8 mouse cellular contexts compared by ENCODE assay signal in the genomic region with DNA sequence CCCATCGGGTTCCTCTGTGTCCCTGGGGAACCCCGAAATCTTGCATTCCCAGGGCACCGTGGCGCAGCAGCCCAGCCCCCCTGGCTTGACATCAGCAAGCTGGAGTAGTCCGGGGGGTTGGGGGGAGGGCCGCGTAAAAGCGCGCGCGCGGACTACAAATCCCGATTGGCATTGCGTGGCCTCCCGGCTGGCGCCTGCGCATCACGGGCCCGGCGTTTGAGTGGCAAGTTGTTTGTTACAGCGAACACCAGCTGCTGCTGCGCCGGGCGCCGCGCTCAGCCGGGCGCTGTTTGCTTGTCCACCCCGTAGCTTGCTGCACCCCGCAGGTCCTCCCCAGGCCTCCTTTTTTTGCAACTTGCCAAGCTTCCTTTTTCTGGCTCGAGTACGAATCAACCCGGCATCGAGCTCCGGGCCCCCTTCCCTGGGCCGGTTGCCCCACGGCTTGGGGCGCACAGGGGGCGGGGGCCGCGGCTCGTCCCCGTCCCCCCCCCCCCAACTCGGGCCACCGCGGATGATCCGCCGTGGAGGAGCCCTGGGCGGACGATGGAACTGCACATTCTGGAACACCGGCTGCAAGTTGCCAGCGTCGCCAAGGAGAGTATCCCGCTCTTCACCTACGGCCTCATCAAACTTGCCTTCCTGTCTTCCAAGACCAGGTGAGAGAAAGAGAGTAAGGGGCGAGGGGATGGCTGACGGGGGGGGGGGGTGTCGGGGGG. TPM values are rescaled to one million over a fixed set of nuclear protein-coding genes. Genes with fewer than 3 reads are reported as not detected.
DNase-seq lines count a peak whose midpoint lies in the region; ATAC-seq and TF ChIP-seq lines count a peak whose summit lies in the region.

A gene (plus strand): TSS at position 216 of the 716 bp plus-strand sequence.

- TF ChIP-seq POLR2A in limb, embryonic 14.5 days (IDR thresholded peaks at IDR 0.05; ENCODE audit: borderline replicate concordance, extremely low read depth, insufficient read depth, insufficient read length), result peak; percentile 44; the same call in 1 of the 2 replicates
- no peak for TF ChIP-seq POLR2A in spleen, adult 2 months (IDR thresholded peaks at IDR 0.05; ENCODE audit: low read depth, low read length)

- under 1% methylated on average over 23 of the region's 58 CpGs for WGBS in embryonic facial prominence, embryonic 14.5 days
- under 1% methylated on average over 56 of the region's 58 CpGs for WGBS in heart, embryonic 10.5 days
- WGBS in kidney, embryonic 14.5 days, result under 1% methylated on average over 57 of the region's 58 CpGs
- 1% methylated on average over 45 of the region's 58 CpGs for WGBS in limb, embryonic 14.5 days
- 0% methylated on average over 51 of the region's 58 CpGs for WGBS in midbrain, embryonic 16.5 days
- 0% methylated on average over 57 of the region's 58 CpGs for WGBS in spleen, adult 2 months

- DNase-seq in 416B (ENCODE audit: low read depth), result peak; percentile 80
- peak; percentile 84 to 91 for DNase-seq in adrenal gland, postnatal 4 days (ENCODE audit: low spot score in 2 of 2)
- DNase-seq in embryonic facial prominence, embryonic 14.5 days (ENCODE audit: low spot score), result peak; percentile 98
- DNase-seq in heart, embryonic 10.5 days (ENCODE audit: low spot score), result peak; percentile 98
- peak; percentile 95 for DNase-seq in limb, embryonic 14.5 days (ENCODE audit: low spot score)
- peak; percentile 66 to 85 for DNase-seq in spleen, adult 2 months (ENCODE audit: low read depth in 1 of 2, low spot score in 2 of 2)

- H3K9me3 ChIP-seq in embryonic facial prominence, embryonic 14.5 days (ENCODE audit: control insufficient read depth, low read length), result no peaks in the 10 kb centered on the region
- H3K9me3 ChIP-seq in heart, embryonic 10.5 days, result no peaks in the 10 kb centered on the region
- no peaks in the 10 kb centered on the region for H3K9me3 ChIP-seq in kidney, embryonic 14.5 days (ENCODE audit: control insufficient read depth, low read length)
- no peaks in the 10 kb centered on the region for H3K9me3 ChIP-seq in limb, embryonic 14.5 days (ENCODE audit: control insufficient read depth, low read length)
- no peaks in the 10 kb centered on the region for H3K9me3 ChIP-seq in midbrain, embryonic 16.5 days (replicated peaks; ENCODE audit: control insufficient read depth, low read length, poor library complexity, severe bottlenecking)

- no peaks in the 10 kb centered on the region for H3K27me3 ChIP-seq in embryonic facial prominence, embryonic 14.5 days (replicated peaks; ENCODE audit: control insufficient read depth, insufficient read depth, low read length)
- no peaks in the 10 kb centered on the region for H3K27me3 ChIP-seq in heart, embryonic 10.5 days (ENCODE audit: insufficient read depth, poor library complexity, severe bottlenecking)
- H3K27me3 ChIP-seq in kidney, embryonic 14.5 days (ENCODE audit: control insufficient read depth, insufficient read depth, low read length), result no peaks in the 10 kb centered on the region
- H3K27me3 ChIP-seq in limb, embryonic 14.5 days (ENCODE audit: control insufficient read depth, insufficient read depth, low read length), result no peaks in the 10 kb centered on the region
- H3K27me3 ChIP-seq in midbrain, embryonic 16.5 days (ENCODE audit: control insufficient read depth, insufficient read depth, low read depth, low read length), result no peaks in the 10 kb centered on the region
- H3K27me3 ChIP-seq in spleen, adult 2 months (ENCODE audit: control insufficient read depth, insufficient read depth, low read length), result no peaks in the 10 kb centered on the region

- H3K4me2 ChIP-seq in embryonic facial prominence, embryonic 14.5 days (ENCODE audit: low read depth, low read length), result peak within 1 kb of the TSS; percentile 92
- H3K4me2 ChIP-seq in kidney, embryonic 14.5 days (replicated peaks; ENCODE audit: low read depth, low read length), result peak within 1 kb of the TSS; percentile 95
- peak within 1 kb of the TSS; percentile 88 for H3K4me2 ChIP-seq in limb, embryonic 14.5 days (replicated peaks; ENCODE audit: low read depth, low read length, severe bottlenecking)
- peak within 1 kb of the TSS; percentile 76 for H3K4me2 ChIP-seq in midbrain, embryonic 16.5 days (ENCODE audit: low read length)

- H3K4me1 ChIP-seq in embryonic facial prominence, embryonic 14.5 days (ENCODE audit: control insufficient read depth, insufficient read depth, low read length), result peaks cover 3% of the 10 kb centered on the region; the same call in 1 of the 2 replicates
- H3K4me1 ChIP-seq in heart, embryonic 10.5 days, result peaks cover 37% of the 10 kb centered on the region
- H3K4me1 ChIP-seq in kidney, embryonic 14.5 days (ENCODE audit: control insufficient read depth, insufficient read depth, low read length), result peaks cover 10% of the 10 kb centered on the region; the same call in 1 of the 2 replicates
- peaks cover 13% of the 10 kb centered on the region; the same call in 1 of the 2 replicates for H3K4me1 ChIP-seq in limb, embryonic 14.5 days (ENCODE audit: control insufficient read depth, insufficient read depth, low read length)
- peaks cover 27% of the 10 kb centered on the region for H3K4me1 ChIP-seq in midbrain, embryonic 16.5 days (ENCODE audit: control insufficient read depth, insufficient read depth, low read length)
- peaks cover 3% of the 10 kb centered on the region; the same call in 1 of the 2 replicates for H3K4me1 ChIP-seq in spleen, adult 2 months (ENCODE audit: control insufficient read depth, insufficient read depth, insufficient read length)

- H3K4me3 ChIP-seq in embryonic facial prominence, embryonic 14.5 days (ENCODE audit: low read depth, low read length), result peak within 1 kb of the TSS; percentile 80
- peak within 1 kb of the TSS; percentile 83 for H3K4me3 ChIP-seq in heart, embryonic 10.5 days
- peak within 1 kb of the TSS; percentile 84 for H3K4me3 ChIP-seq in kidney, embryonic 14.5 days (ENCODE audit: low read length)
- peak within 1 kb of the TSS; percentile 73 for H3K4me3 ChIP-seq in limb, embryonic 14.5 days (replicated peaks; ENCODE audit: low read length)
- peak within 1 kb of the TSS; percentile 89 for H3K4me3 ChIP-seq in midbrain, embryonic 16.5 days (ENCODE audit: low read depth, low read length)
- H3K4me3 ChIP-seq in spleen, adult 2 months (ENCODE audit: extremely low read depth, insufficient read depth, insufficient read length), result peak within 1 kb of the TSS; percentile 64

- peak within 1 kb of the TSS; percentile 77 for H3K9ac ChIP-seq in embryonic facial prominence, embryonic 14.5 days (ENCODE audit: low read depth, low read length)
- H3K9ac ChIP-seq in kidney, embryonic 14.5 days (ENCODE audit: low read depth, low read length), result peak within 1 kb of the TSS; percentile 76
- H3K9ac ChIP-seq in limb, embryonic 14.5 days (ENCODE audit: low read depth, low read length, severe bottlenecking), result peak within 1 kb of the TSS; percentile 75
- H3K9ac ChIP-seq in midbrain, embryonic 16.5 days (ENCODE audit: low read depth, low read length), result peak within 1 kb of the TSS; percentile 90

- no peaks in the 10 kb centered on the region for H3K36me3 ChIP-seq in embryonic facial prominence, embryonic 14.5 days (ENCODE audit: control insufficient read depth, insufficient read depth, low read length)
- no peaks in the 10 kb centered on the region for H3K36me3 ChIP-seq in heart, embryonic 10.5 days
- H3K36me3 ChIP-seq in kidney, embryonic 14.5 days (ENCODE audit: control insufficient read depth, insufficient read depth, low read length), result no peaks in the 10 kb centered on the region
- H3K36me3 ChIP-seq in limb, embryonic 14.5 days (ENCODE audit: control insufficient read depth, insufficient read depth, low read length), result no peaks in the 10 kb centered on the region
- no peaks in the 10 kb centered on the region for H3K36me3 ChIP-seq in midbrain, embryonic 16.5 days (ENCODE audit: control insufficient read depth, insufficient read depth, low read length)
- H3K36me3 ChIP-seq in spleen, adult 2 months (ENCODE audit: control insufficient read depth, insufficient read depth, low read length), result no peaks in the 10 kb centered on the region

- H3K27ac ChIP-seq in embryonic facial prominence, embryonic 14.5 days (replicated peaks; ENCODE audit: low read depth, low read length), result peak within 1 kb of the TSS; percentile 82
- H3K27ac ChIP-seq in heart, embryonic 10.5 days, result peak within 1 kb of the TSS; percentile 87
- peak within 1 kb of the TSS; percentile 79 for H3K27ac ChIP-seq in kidney, embryonic 14.5 days (ENCODE audit: low read depth, low read length)
- peak within 1 kb of the TSS; percentile 56; the same call in 1 of the 2 replicates for H3K27ac ChIP-seq in limb, embryonic 14.5 days (replicated peaks; ENCODE audit: low read depth, low read length)
- H3K27ac ChIP-seq in midbrain, embryonic 16.5 days (ENCODE audit: low read length), result peak within 1 kb of the TSS; percentile 91
- H3K27ac ChIP-seq in spleen, adult 2 months (ENCODE audit: insufficient read depth, low read length), result no peak within 1 kb of the TSS; the same call in 1 of the 2 replicates

- TF ChIP-seq CTCF in spleen, adult 2 months (IDR thresholded peaks at IDR 0.05; ENCODE audit: extremely low read depth, insufficient read depth, insufficient read length, insufficient replicate concordance), result no peak

- peak; percentile 95 for ATAC-seq in embryonic facial prominence, embryonic 14.5 days (ENCODE audit: low read depth)
- peak; percentile 89 for ATAC-seq in kidney, embryonic 14.5 days (ENCODE audit: low FRiP score, low TSS enrichment)
- ATAC-seq in limb, embryonic 14.5 days (ENCODE audit: low FRiP score, low read depth), result peak; percentile 95
- peak; percentile 93 for ATAC-seq in midbrain, embryonic 16.5 days

RNA-seq across cellular contexts. Expression of the gene that starts here (rescaled TPM):
- total RNA-seq in adrenal gland, postnatal 4 days (2021), result 10 to 100 TPM; 16.6 to 23.7 TPM
- polyA plus RNA-seq in embryonic facial prominence, embryonic 14.5 days (2014; fragmentation: Nextera tagmentation; extraction: Ambion mirVana), result 11.7 and 13.5 TPM in 2 replicates
- polyA plus RNA-seq in heart, embryonic 10.5 days (2016; fragmentation: Nextera tagmentation; extraction: Ambion mirVana), result 5.1 and 5.8 TPM in 2 replicates
- 8.7 and 10.5 TPM in 2 replicates for polyA plus RNA-seq in kidney, embryonic 14.5 days (2014; fragmentation: Nextera tagmentation; extraction: Ambion mirVana)
- 10.3 and 13.4 TPM in 2 replicates for polyA plus RNA-seq in limb, embryonic 14.5 days (2012; rRNA removed)
- polyA plus RNA-seq in limb, embryonic 14.5 days (2014; fragmentation: Nextera tagmentation; extraction: Ambion mirVana), result 10.8 and 11.5 TPM in 2 replicates
- 29.4 and 34.8 TPM in 2 replicates for polyA plus RNA-seq in midbrain, embryonic 16.5 days (2015; fragmentation: Nextera tagmentation; extraction: Ambion mirVana)
- 5.3 TPM in 2 replicates for polyA plus RNA-seq in spleen, adult 2 months (2012; rRNA removed)
